ENCODE assay signal across 12 mouse cellular contexts in the genomic region with DNA sequence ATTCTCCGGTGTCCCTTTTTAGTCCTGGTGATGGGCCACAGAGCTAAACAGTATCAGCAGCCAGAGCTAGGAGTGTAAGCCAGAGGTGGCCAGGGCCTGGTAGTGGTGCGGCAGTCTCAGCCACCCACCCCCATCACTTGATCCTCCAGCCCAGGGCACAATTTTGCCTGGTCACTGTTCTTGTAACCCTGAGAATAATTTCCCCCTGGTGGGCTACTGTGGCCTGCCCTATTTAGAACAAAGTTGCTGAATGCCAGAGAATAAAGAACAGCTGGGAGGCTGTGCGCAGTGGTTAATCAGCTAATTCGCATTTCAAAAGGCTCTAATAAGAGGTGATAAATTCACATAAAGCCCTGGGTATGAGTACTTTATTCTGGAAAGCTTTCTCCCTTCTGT.
DNase-seq lines count a peak whose midpoint lies in the region; ATAC-seq and TF ChIP-seq lines count a peak whose summit lies in the region.
"Had no signal": no experiment of that assay in that cellular context is flagged by ENCODE, and none has a peak within 500 bp of the region (broad histone marks: within the 10 kb centered on the region; RNA-seq: fewer than 3 reads in every experiment).

No protein-coding gene starts in this region.

- no peak for TF ChIP-seq POLR2A in limb, embryonic 14.5 days (IDR thresholded peaks at IDR 0.05; ENCODE audit: borderline replicate concordance, extremely low read depth, insufficient read depth, insufficient read length)

- 14% methylated on average over 4 of the region's 4 CpGs for WGBS in neural tube, embryonic 11.5 days
- WGBS in forebrain, embryonic 15.5 days, result 7% methylated on average over 4 of the region's 4 CpGs
- 35% methylated on average over 4 of the region's 4 CpGs for WGBS in limb, embryonic 14.5 days
- 70% methylated on average over 4 of the region's 4 CpGs for WGBS in stomach, embryonic 15.5 days

- no peaks in the 10 kb centered on the region for H3K27me3 ChIP-seq in neural tube, embryonic 11.5 days (ENCODE audit: control insufficient read depth, insufficient read depth, low read length)
- peaks cover 8% of the 10 kb centered on the region; the same call in 1 of the 2 replicates for H3K27me3 ChIP-seq in forebrain, embryonic 15.5 days
- H3K27me3 ChIP-seq in limb, embryonic 14.5 days (ENCODE audit: control insufficient read depth, insufficient read depth, low read length), result no peaks in the 10 kb centered on the region; the same call in 1 of the 2 replicates
- H3K27me3 ChIP-seq in stomach, embryonic 15.5 days (replicated peaks), result no peaks in the 10 kb centered on the region

- H3K9me3 ChIP-seq in neural tube, embryonic 11.5 days (ENCODE audit: control insufficient read depth, low read length), result no peaks in the 10 kb centered on the region
- H3K9me3 ChIP-seq in forebrain, embryonic 15.5 days, result no peaks in the 10 kb centered on the region
- H3K9me3 ChIP-seq in limb, embryonic 14.5 days (ENCODE audit: control insufficient read depth, low read length), result no peaks in the 10 kb centered on the region
- no peaks in the 10 kb centered on the region for H3K9me3 ChIP-seq in stomach, embryonic 15.5 days

- peak overlapping the region; percentile 47 for H3K9ac ChIP-seq in neural tube, embryonic 11.5 days (ENCODE audit: low read length)
- no peak overlapping the region for H3K9ac ChIP-seq in forebrain, embryonic 15.5 days (replicated peaks)
- 0 out of 2 replicates have a peak overlapping the region, but pooled peaks have one; percentile 21 for H3K9ac ChIP-seq in limb, embryonic 14.5 days (ENCODE audit: low read depth, low read length, severe bottlenecking)
- no peak overlapping the region for H3K9ac ChIP-seq in stomach, embryonic 15.5 days
- H3K9ac ChIP-seq: liver, embryonic 14.5 days had no signal

- no peak for ATAC-seq in neural tube, embryonic 11.5 days (ENCODE audit: insufficient read depth, low FRiP score, low TSS enrichment)
- ATAC-seq in forebrain, embryonic 15.5 days (replicated peaks), result peak; percentile 53
- ATAC-seq in limb, embryonic 14.5 days (ENCODE audit: low FRiP score, low read depth), result no peak
- ATAC-seq in stomach, embryonic 15.5 days (ENCODE audit: insufficient read depth, low FRiP score, low read depth), result no peak

- H3K4me2 ChIP-seq in neural tube, embryonic 11.5 days (ENCODE audit: low read depth), result no peak overlapping the region
- H3K4me2 ChIP-seq in forebrain, embryonic 15.5 days (replicated peaks), result no peak overlapping the region
- no peak overlapping the region for H3K4me2 ChIP-seq in limb, embryonic 14.5 days (replicated peaks; ENCODE audit: low read depth, low read length, severe bottlenecking)
- no peak overlapping the region for H3K4me2 ChIP-seq in stomach, embryonic 15.5 days

- no peak for DNase-seq in neural tube, embryonic 11.5 days (ENCODE audit: low spot score)
- DNase-seq in neural tube, embryonic 10.5 days (ENCODE audit: extremely low spot score, low spot score), result no peak
- DNase-seq in limb, embryonic 14.5 days (ENCODE audit: low spot score), result no peak
- DNase-seq in gastrocnemius, adult 18-20 months (ENCODE audit: low spot score), result no peak
- DNase-seq in urinary bladder, postnatal 14 days (ENCODE audit: low spot score), result no peak
- no peak for DNase-seq in adrenal gland, postnatal 14 days
- DNase-seq: layer of hippocampus, adult 9-11 months; right cerebral cortex, postnatal 25 days; thymus, adult 18-20 months had no signal

- H3K4me1 ChIP-seq in neural tube, embryonic 11.5 days (ENCODE audit: control insufficient read depth, insufficient read depth, low read length), result peaks cover 60% of the 10 kb centered on the region
- H3K4me1 ChIP-seq in forebrain, embryonic 15.5 days, result peaks cover 45% of the 10 kb centered on the region
- H3K4me1 ChIP-seq in limb, embryonic 14.5 days (ENCODE audit: control insufficient read depth, insufficient read depth, low read length), result peaks cover 36% of the 10 kb centered on the region
- H3K4me1 ChIP-seq in stomach, embryonic 15.5 days, result peaks cover 29% of the 10 kb centered on the region

- H3K36me3 ChIP-seq in neural tube, embryonic 11.5 days (ENCODE audit: control insufficient read depth, insufficient read depth, low read length), result no peaks in the 10 kb centered on the region
- no peaks in the 10 kb centered on the region for H3K36me3 ChIP-seq in forebrain, embryonic 15.5 days
- no peaks in the 10 kb centered on the region for H3K36me3 ChIP-seq in limb, embryonic 14.5 days (ENCODE audit: control insufficient read depth, insufficient read depth, low read length)
- H3K36me3 ChIP-seq in stomach, embryonic 15.5 days, result no peaks in the 10 kb centered on the region

- no peak overlapping the region for H3K4me3 ChIP-seq in neural tube, embryonic 11.5 days (ENCODE audit: low read depth, low read length)
- H3K4me3 ChIP-seq in forebrain, embryonic 15.5 days, result no peak overlapping the region
- no peak overlapping the region for H3K4me3 ChIP-seq in limb, embryonic 14.5 days (replicated peaks; ENCODE audit: low read length)
- no peak overlapping the region for H3K4me3 ChIP-seq in stomach, embryonic 15.5 days (replicated peaks)

- peak overlapping the region; percentile 87 for H3K27ac ChIP-seq in neural tube, embryonic 11.5 days (ENCODE audit: low read depth, low read length)
- H3K27ac ChIP-seq in forebrain, embryonic 15.5 days (replicated peaks), result peak overlapping the region; percentile 77
- no peak overlapping the region for H3K27ac ChIP-seq in limb, embryonic 14.5 days (replicated peaks; ENCODE audit: low read depth, low read length)
- H3K27ac ChIP-seq in stomach, embryonic 15.5 days, result peak overlapping the region; percentile 58; the same call in 1 of the 2 replicates
- H3K27ac ChIP-seq: liver, embryonic 14.5 days had no signal

Comparison
In these comparisons a context has a peak if more than half of its experiments do, and no peak if none do; other contexts are left out.
1. H3K9ac ChIP-seq: peak in neural tube, embryonic 11.5 days (single experiment) and limb, embryonic 14.5 days (single experiment); none in forebrain, embryonic 15.5 days (single experiment) and stomach, embryonic 15.5 days (single experiment).